Mouse (Mus musculus) forebrain, embryonic 14.5 days (tissue): ENCODE data around the gene Rph3al. TPM values are rescaled to one million over a fixed set of nuclear protein-coding genes. Genes with fewer than 3 reads are reported as not detected.

Experiments used
- ATAC-seq: fragments of 200-750 bp; cut with Nextera tagmentation; 2 replicates; pipeline ENCODE4 v1.8.0; 2017; ENCODE audit warnings: mild to moderate bottlenecking, moderate library complexity
- DNase-seq: peaks from one replicate; pipeline ENCODE4 v3.0.0-alpha.2; 2015; ENCODE audit warnings: low spot score
- H3K27ac ChIP-seq: fragments of 300-500 bp; sonication (generic); 2 replicates; pipeline ENCODE4 v1.5.1; 2014; ENCODE audit warnings: low read depth, mild to moderate bottlenecking, control low read depth, low read length, moderate library complexity
- H3K27me3 ChIP-seq: fragments of 300-500 bp; sonication (generic); replicated peaks from 2 replicates; pipeline ENCODE4 v1.6.1; 2014; ENCODE audit warnings: low read length, control low read depth, mixed read lengths; ENCODE audit not compliant: control insufficient read depth, insufficient read depth
- H3K36me3 ChIP-seq: fragments of 300-500 bp; sonication (generic); 2 replicates; pipeline ENCODE4 v1.6.1; 2014; ENCODE audit warnings: low read length, control low read depth; ENCODE audit not compliant: control insufficient read depth, insufficient read depth
- H3K4me1 ChIP-seq: fragments of 300-500 bp; sonication (generic); 2 replicates; pipeline ENCODE4 v1.6.1; 2014; ENCODE audit warnings: antibody characterized with exemption, low read length, control low read depth; ENCODE audit not compliant: control insufficient read depth, insufficient read depth
- H3K4me2 ChIP-seq: fragments of 300-500 bp; sonication (generic); 2 replicates; pipeline ENCODE4 v1.6.1; 2014; ENCODE audit warnings: mild to moderate bottlenecking, control low read depth, low read length
- H3K4me3 ChIP-seq: fragments of 300-500 bp; sonication (generic); 2 replicates; pipeline ENCODE4 v1.5.1; 2014; ENCODE audit warnings: low read depth, low read length, control low read depth
- H3K9ac ChIP-seq: fragments of 300-500 bp; sonication (generic); 2 replicates; pipeline ENCODE4 v1.6.1; 2014; ENCODE audit warnings: mild to moderate bottlenecking, low read length, control low read depth, moderate library complexity
- H3K9me3 ChIP-seq: fragments of 300-500 bp; sonication (generic); replicated peaks from 2 replicates; pipeline ENCODE4 v1.6.1; 2016; ENCODE audit warnings: low read length, control low read depth, mixed read lengths; ENCODE audit not compliant: control insufficient read depth
- WGBS: fragments of 180-500 bp; shearing (Covaris S2); extraction: QIAGEN DNeasy Blood & Tissue Kit; methylation state at CpG from one replicate; pipeline ENCODE4 v1.1.7; 2014; 5-methylcytosine and 5-hydroxymethylcytosine counted together
- polyA plus RNA-seq: library from polyadenylated mRNA; unstranded; fragments of >200 nt; fragmentation: Nextera tagmentation; extraction: Ambion mirVana; gene quantifications from 2 replicates; pipeline ENCODE4 v1.2.1, GENCODE M21; 2014

Rph3al gene
- polyA plus RNA-seq, result 1.6 and 2.8 TPM in 2 replicates

GRCm38 (mm10) chr11:75938379-75938906 is at the start of gene Rph3al:
Rph3al (minus strand) TSS chr11:75938429.
- no peak within 1 kb of the TSS for H3K27ac ChIP-seq
- H3K4me3 ChIP-seq, result no peak within 1 kb of the TSS
- no peaks in the 10 kb centered on the region for H3K36me3 ChIP-seq
- DNase-seq (no peak), ATAC-seq (no peak)
- H3K27me3 ChIP-seq, result no peaks in the 10 kb centered on the region
- WGBS, result 74% methylated on average over 6 of the region's 6 CpGs
- H3K4me1 ChIP-seq, result peaks cover 9% of the 10 kb centered on the region
- no peak within 1 kb of the TSS for H3K4me2 ChIP-seq
- H3K9ac ChIP-seq, result peak within 1 kb of the TSS; percentile 32; the same call in 1 of the 2 replicates
- H3K9me3 ChIP-seq, result no peaks in the 10 kb centered on the region

GRCm38 (mm10) chr11:75985948-75986347 is 47.7 kb upstream of the Rph3al start:
- H3K4me3 ChIP-seq, result no peak overlapping the region
- no peaks in the 10 kb centered on the region for H3K9me3 ChIP-seq
- no peaks in the 10 kb centered on the region for H3K36me3 ChIP-seq
- no peak overlapping the region for H3K9ac ChIP-seq
- H3K4me2 ChIP-seq, result no peak overlapping the region
- H3K27me3 ChIP-seq, result no peaks in the 10 kb centered on the region
- no peak overlapping the region for H3K27ac ChIP-seq
- ATAC-seq (no peak), DNase-seq (no peak)
- 83% methylated on average over 7 of the region's 7 CpGs for WGBS
- H3K4me1 ChIP-seq, result no peaks in the 10 kb centered on the region

GRCm38 (mm10) chr11:75984581-75984980 is 46.4 kb upstream of the Rph3al start:
- H3K4me2 ChIP-seq, result no peak overlapping the region
- WGBS, result 81% methylated on average over 1 of the region's 1 CpGs
- DNase-seq, result no peak

GRCm38 (mm10) chr11:75983194-75983593 is 45.0 kb upstream of the Rph3al start:
- H3K36me3 ChIP-seq, result no peaks in the 10 kb centered on the region
- 59% methylated on average over 4 of the region's 4 CpGs for WGBS
- no peaks in the 10 kb centered on the region for H3K27me3 ChIP-seq
- ATAC-seq, result no peak
- peak; percentile 31 for DNase-seq
- H3K4me3 ChIP-seq, result no peak overlapping the region
- H3K9me3 ChIP-seq, result no peaks in the 10 kb centered on the region
- no peak overlapping the region for H3K27ac ChIP-seq
- H3K9ac ChIP-seq, result no peak overlapping the region
- no peaks in the 10 kb centered on the region for H3K4me1 ChIP-seq
- no peak overlapping the region for H3K4me2 ChIP-seq

More at GRCm38 (mm10) chr11:75984581-75984980, 46.4 kb upstream of the Rph3al start:
- Histone ChIP-seq H3K4me1 (no peaks in the 10 kb centered on the region), H3K27me3 (no peaks in the 10 kb centered on the region), H3K27ac (no peak overlapping the region), H3K9ac (no peak overlapping the region), H3K4me3 (no peak overlapping the region), H3K9me3 (no peaks in the 10 kb centered on the region), H3K36me3 (no peaks in the 10 kb centered on the region)
- ATAC-seq, result no peak

GRCm38 (mm10) chr11:75980413-75980812 is 42.2 kb upstream of the Rph3al start:
- H3K36me3 ChIP-seq, result no peaks in the 10 kb centered on the region
- WGBS, result 51% methylated on average over 2 of the region's 2 CpGs
- H3K27ac ChIP-seq, result no peak overlapping the region
- H3K4me1 ChIP-seq, result no peaks in the 10 kb centered on the region
- H3K4me3 ChIP-seq, result no peak overlapping the region
- no peak for DNase-seq
- no peak for ATAC-seq
- no peaks in the 10 kb centered on the region for H3K27me3 ChIP-seq
- no peaks in the 10 kb centered on the region for H3K9me3 ChIP-seq
- no peak overlapping the region for H3K9ac ChIP-seq
- H3K4me2 ChIP-seq, result no peak overlapping the region

GRCm38 (mm10) chr11:75978051-75978450 is 39.8 kb upstream of the Rph3al start:
- no peak overlapping the region for H3K4me2 ChIP-seq
- H3K4me1 ChIP-seq, result 0 out of 2 replicates have a peak, but pooled peaks cover under 1% of the 10 kb centered on the region
- no peaks in the 10 kb centered on the region for H3K27me3 ChIP-seq
- H3K36me3 ChIP-seq, result no peaks in the 10 kb centered on the region
- no peaks in the 10 kb centered on the region for H3K9me3 ChIP-seq
- no peak overlapping the region for H3K27ac ChIP-seq
- no peak overlapping the region for H3K9ac ChIP-seq
- no peak for DNase-seq
- ATAC-seq, result no peak
- H3K4me3 ChIP-seq, result no peak overlapping the region
- 81% methylated on average over 6 of the region's 6 CpGs for WGBS

- Histone ChIP-seq H3K4me2 (no peak overlapping the region), H3K4me3 (no peak overlapping the region), H3K9me3 (no peaks in the 10 kb centered on the region), H3K4me1 (0 out of 2 replicates have a peak, but pooled peaks cover 3% of the 10 kb centered on the region), H3K9ac (no peak overlapping the region), H3K27me3 (no peaks in the 10 kb centered on the region), H3K36me3 (no peaks in the 10 kb centered on the region), H3K27ac (no peak overlapping the region)
- WGBS, result 79% methylated on average over 8 of the region's 8 CpGs
- no peak for DNase-seq
- ATAC-seq, result no peak
These were observed 38.5 kb upstream of the Rph3al start for GRCm38 (mm10) chr11:75976748-75977147.

GRCm38 (mm10) chr11:75973988-75974387 is 35.8 kb upstream of the Rph3al start:
- DNase-seq (peak; percentile 18), ATAC-seq (no peak)
- WGBS, result 84% methylated on average over 1 of the region's 1 CpGs
- Histone ChIP-seq H3K36me3 (no peaks in the 10 kb centered on the region), H3K9me3 (no peaks in the 10 kb centered on the region), H3K4me3 (no peak overlapping the region), H3K9ac (no peak overlapping the region), H3K27me3 (no peaks in the 10 kb centered on the region), H3K4me1 (0 out of 2 replicates have a peak, but pooled peaks cover 3% of the 10 kb centered on the region), H3K4me2 (no peak overlapping the region), H3K27ac (no peak overlapping the region)

GRCm38 (mm10) chr11:75972916-75973567 is 34.8 kb upstream of the Rph3al start:
- Histone ChIP-seq H3K4me2 (no peak overlapping the region), H3K27me3 (no peaks in the 10 kb centered on the region), H3K9ac (no peak overlapping the region), H3K36me3 (no peaks in the 10 kb centered on the region), H3K4me3 (no peak overlapping the region), H3K9me3 (no peaks in the 10 kb centered on the region), H3K4me1 (0 out of 2 replicates have a peak, but pooled peaks cover 3% of the 10 kb centered on the region), H3K27ac (peak overlapping the region; percentile 21; the same call in 1 of the 2 replicates)
- ATAC-seq (no peak), DNase-seq (peak; percentile 47)
- WGBS, result 12% methylated on average over 7 of the region's 7 CpGs
